Mouse (Mus musculus): Measurements from ENCODE around the gene Igsf8. TPM values are rescaled to one million over a fixed set of nuclear protein-coding genes. Genes with fewer than 3 reads are reported as not detected.

Igsf8 gene
- total RNA-seq, 2 experiments from 2014 or later = 24.8 to 53.7 TPM

- no peak for ATAC-seq (replicated peaks; ENCODE audit: poor library complexity, severe bottlenecking)
These were observed 10.3 kb downstream of the Igsf8 start for GRCm38 (mm10) chr1:172271765-172272164.

GRCm38 (mm10) chr1:172273386-172273785 is 11.9 kb downstream of the Igsf8 start:
- no peak for ATAC-seq (replicated peaks; ENCODE audit: poor library complexity, severe bottlenecking)

DNA sequence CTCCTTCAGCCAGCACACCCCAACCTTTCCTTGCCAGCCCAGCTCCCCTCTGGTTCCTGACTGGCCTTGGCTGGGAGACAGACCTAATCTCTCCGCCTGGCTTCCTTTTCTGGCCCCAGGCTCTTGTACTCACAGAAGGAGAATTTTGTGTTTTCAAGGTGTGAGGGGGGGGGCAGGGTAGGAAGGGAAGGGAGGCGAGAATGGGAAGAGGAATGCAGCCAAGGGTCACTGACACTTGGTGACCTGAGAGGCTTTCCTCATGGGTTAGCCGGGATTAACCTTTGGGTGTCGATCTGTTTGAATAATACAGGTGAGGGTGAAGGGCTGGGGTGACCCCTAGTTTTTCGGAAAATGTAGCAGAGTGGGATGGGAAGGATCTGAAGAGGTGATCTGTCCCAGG is 12.7 kb downstream of the Igsf8 start:
- ATAC-seq (replicated peaks; ENCODE audit: poor library complexity, severe bottlenecking) = no peak

- ATAC-seq (replicated peaks; ENCODE audit: poor library complexity, severe bottlenecking) = no peak
These were observed 13.1 kb downstream of the Igsf8 start for GRCm38 (mm10) chr1:172274547-172274946.

DNA sequence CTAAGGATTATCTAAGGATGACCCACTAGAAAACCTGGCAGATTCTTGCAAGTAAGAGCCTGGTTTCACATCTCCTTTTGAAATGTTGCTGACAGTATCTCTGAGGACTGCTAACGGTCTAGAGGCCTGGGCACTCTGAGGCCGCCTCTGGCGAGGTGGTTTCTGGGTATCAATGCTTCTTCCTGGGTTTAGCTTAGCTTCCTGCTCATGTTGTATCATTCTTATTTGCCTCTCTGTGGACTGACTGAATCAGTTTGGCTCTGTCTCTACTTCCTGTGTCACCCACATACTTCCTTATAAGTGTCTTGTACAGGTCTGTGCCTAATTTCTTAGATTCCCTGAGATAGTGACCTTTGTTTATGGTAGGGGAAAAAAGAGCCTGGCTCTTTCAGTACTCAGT is 15.7 kb downstream of the Igsf8 start:
- peak; percentile 93 for ATAC-seq (replicated peaks; ENCODE audit: poor library complexity, severe bottlenecking)

GRCm38 (mm10) chr1:172278328-172278727 is 16.9 kb downstream of the Igsf8 start:
- ATAC-seq (replicated peaks; ENCODE audit: poor library complexity, severe bottlenecking) = no peak

DNA sequence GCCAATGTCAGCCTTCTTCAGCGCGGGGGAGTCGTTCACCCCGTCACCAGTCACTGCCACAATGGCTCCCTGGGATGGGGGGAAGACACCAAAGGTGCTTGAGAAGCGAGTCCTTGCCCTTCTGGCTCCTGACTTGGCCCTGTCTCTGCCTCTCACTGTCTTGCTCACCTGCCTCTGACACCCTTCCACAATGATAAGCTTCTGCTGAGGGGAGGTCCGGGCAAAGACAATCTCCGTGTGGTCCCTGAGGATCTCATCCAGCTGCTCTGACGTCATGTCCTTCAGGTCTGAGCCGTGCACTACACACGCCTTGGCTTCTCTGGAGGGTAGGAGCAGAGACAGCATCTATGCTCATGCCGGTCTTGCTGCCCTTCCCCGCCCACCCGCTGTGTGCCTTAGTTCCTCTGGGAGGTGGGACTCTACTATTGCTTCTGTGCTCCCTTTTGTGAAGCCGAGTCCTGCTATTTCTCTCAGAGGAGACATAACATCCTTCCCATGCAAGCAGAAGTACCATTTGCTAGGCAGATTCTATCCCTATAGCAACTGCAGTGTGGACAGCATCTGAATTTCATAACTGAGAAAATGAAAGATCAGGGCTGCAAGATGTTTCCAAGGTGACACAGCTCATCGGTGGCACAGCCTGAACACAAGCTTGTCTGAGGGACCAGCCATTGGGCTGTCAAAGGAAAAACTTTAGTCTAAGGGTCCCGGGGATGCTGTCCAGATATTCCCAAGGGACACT is 18.5 kb downstream of the Igsf8 start:
- ATAC-seq (replicated peaks; ENCODE audit: poor library complexity, severe bottlenecking) = no peak

DNA sequence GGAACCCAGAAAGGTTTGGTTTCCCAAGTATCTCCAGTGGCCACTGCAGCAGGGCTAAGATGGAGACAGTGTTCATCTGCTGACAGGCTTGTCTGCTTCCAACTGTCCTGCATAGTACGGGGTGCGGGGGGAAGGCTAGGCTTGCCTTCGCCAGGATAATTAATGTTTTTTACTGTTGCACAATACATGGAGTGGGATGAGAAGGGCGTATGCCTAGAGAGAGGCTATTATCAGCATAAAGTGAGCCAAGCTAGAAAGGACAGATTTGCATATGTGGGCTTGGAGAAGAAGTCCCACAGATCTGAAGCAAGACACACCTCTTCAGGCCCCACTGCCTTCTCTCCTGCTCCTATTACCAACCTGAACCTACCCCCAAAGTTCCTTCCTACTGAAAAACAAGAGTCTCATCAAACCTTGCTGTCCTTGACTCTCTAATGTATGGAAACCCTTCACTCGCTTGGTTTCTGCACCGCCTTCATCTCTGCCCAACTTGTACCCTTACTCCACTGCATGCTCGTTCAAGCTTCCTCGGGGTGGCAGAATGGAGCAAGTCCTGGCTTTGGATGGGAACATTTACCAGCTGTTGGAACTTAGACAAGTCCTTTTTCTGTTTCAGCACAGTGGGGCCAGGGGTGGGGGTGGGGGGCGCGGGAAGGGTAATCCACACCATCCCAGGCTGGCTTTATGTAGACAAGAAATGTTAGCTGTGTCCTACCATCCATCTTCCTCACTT is 20.2 kb downstream of the Igsf8 start:
- ATAC-seq (replicated peaks; ENCODE audit: poor library complexity, severe bottlenecking) = no peak

DNA sequence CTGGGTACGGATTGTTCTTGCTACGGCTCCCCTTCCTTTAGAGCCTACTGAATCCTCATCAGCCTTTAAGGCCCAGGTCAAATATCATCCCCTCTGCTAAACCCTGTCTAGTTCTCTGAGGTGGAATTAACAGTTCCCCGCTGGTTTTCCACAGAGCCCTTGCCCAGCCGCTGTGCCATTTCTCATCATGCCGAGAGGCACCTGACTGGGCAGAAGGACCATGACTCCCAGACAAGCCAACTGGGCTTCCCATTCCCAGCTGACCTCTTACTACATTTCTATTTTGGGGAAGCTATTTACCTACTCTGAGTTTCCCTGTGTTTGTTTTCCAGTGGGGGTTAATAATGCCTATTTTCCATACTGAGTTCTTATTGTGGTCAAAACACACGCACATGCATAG is 21.6 kb downstream of the Igsf8 start:
- ATAC-seq (replicated peaks; ENCODE audit: poor library complexity, severe bottlenecking) = no peak

- no peak for ATAC-seq (replicated peaks; ENCODE audit: poor library complexity, severe bottlenecking)
These were observed 22.8 kb downstream of the Igsf8 start for GRCm38 (mm10) chr1:172284221-172284620.

- no peak for ATAC-seq (replicated peaks; ENCODE audit: poor library complexity, severe bottlenecking)
These were observed 25.3 kb downstream of the Igsf8 start for GRCm38 (mm10) chr1:172286740-172287139.

- ATAC-seq (replicated peaks; ENCODE audit: poor library complexity, severe bottlenecking) = no peak
These were observed 27.6 kb downstream of the Igsf8 start for GRCm38 (mm10) chr1:172288900-172289616.

DNA sequence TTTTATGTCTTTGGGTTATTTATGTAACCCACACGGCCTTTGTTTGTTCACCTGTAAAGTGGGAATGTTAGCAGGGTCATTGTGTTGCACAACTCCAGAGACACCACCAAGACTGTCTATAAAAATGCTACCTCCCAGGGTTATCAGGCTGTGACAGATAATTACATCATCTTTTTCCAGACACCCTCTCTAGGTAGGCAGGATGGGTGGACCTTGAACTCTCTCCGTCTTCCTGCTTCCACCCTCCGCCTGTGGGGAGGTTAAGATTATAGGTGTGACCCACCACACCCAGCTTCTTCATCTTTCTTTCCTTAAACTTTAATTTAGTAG is 28.1 kb downstream of the Igsf8 start:
- ATAC-seq (replicated peaks; ENCODE audit: poor library complexity, severe bottlenecking) = no peak

- no peak for ATAC-seq (replicated peaks; ENCODE audit: poor library complexity, severe bottlenecking)
These were observed 31.4 kb downstream of the Igsf8 start for GRCm38 (mm10) chr1:172292880-172293279.

DNA sequence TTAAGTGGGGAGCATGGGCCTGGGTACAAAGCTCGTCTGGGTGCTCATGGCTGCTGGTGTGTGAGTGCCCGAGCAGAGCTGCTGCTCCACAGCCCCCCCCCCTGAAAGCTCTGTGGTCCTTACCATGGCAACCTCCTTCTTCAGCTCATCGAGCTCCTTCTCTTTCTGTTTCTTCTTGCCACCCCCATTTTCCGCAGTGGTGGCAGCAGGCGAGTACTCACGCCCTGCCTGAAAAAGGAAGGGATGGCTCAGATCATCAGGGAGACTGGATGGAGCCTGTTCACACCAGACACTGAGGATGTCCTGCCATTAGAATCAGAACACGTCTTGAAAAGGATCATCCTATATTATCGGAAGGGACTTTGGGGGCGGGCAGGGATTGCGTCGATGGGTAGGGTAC is 32.0 kb downstream of the Igsf8 start:
- no peak for ATAC-seq (replicated peaks; ENCODE audit: poor library complexity, severe bottlenecking)

- ATAC-seq (replicated peaks; ENCODE audit: poor library complexity, severe bottlenecking) = no peak
These were observed 34.3 kb downstream of the Igsf8 start for GRCm38 (mm10) chr1:172295751-172296197.

DNA sequence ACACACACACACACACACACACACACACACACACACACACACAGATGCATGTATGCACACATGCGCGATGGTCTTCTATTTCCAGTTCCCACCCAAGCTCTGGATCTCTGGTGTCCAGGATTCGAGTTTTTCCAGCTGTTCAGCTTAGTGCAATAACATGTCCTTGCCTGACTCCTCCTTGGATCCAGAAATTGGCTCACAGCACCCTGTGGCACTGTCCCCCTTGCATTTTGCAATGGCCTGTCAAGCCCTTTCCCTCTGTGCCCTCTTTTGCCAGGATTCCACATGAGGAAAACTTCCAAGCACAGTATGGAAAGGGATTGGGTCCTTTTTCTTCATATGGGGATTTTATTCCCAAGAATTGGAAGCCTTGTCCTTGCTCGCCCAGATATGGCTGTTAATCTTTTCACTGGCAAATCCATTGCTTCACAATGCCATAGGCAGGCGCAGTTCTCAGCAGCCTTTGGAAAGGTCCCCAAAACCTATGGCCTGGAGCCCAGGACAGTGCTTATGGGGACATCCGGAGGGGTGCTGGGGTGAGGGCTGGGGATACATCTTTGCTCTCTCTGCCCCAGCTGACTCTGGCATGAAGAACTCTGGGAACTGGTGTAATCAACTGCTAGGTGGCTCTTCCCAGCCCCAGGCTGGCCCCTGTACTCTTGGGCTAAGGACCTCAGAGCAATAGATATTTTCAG is 35.5 kb downstream of the Igsf8 start:
- ATAC-seq (replicated peaks; ENCODE audit: poor library complexity, severe bottlenecking) = no peak

DNA sequence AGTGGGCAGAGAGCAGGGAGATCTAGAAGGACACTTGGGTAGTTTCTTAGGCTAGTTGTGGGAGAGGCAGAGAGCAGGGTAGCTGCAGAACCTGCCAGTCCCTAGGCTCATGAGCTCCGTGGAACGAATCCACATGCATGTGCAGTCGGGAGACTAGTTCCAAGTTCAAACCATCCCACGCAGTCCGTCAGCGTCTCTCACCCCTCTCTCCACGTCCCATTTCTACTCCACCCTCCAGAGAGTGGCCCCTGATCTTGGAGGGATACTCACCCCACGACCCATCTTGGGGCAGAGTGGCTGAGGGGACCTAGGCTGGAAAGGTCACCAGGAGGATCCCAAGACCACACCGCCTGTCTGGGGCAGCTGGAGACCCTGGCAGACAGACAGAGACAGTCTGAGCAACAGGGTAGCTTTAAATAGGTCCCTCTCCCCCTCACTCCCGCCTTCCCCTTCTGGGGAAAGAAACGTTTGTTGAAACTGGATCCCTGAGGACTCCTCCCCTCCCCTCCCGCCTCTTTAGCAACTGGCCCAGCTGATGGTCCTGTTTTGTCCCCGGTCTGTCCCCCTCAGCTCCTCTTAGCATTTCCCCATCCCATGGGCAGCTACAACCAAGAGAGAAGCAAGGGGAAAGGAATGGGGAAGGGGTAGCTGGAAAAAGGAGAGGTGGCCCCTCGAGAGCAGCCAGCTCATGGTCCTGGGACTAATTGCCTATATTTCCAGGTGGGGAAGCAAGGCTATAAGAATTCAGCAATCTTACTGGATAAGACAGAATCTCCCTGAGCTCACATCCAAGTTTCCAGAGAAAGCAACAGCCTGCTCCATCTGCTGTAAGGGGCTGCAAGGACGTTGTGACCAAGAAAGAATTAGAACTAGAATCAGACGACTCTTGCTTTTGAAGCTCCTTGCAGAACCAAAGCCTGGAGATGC is 36.4 kb downstream of the Igsf8 start, which contains the start of gene Atp1a2:
TSS of gene Atp1a2 (minus strand) at position 454 of the 927 bp plus-strand sequence.
- no peak for ATAC-seq (replicated peaks; ENCODE audit: poor library complexity, severe bottlenecking)

GRCm38 (mm10) chr1:172299528-172299927 is 38.1 kb downstream of the Igsf8 start:
- ATAC-seq (replicated peaks; ENCODE audit: poor library complexity, severe bottlenecking) = no peak

DNA sequence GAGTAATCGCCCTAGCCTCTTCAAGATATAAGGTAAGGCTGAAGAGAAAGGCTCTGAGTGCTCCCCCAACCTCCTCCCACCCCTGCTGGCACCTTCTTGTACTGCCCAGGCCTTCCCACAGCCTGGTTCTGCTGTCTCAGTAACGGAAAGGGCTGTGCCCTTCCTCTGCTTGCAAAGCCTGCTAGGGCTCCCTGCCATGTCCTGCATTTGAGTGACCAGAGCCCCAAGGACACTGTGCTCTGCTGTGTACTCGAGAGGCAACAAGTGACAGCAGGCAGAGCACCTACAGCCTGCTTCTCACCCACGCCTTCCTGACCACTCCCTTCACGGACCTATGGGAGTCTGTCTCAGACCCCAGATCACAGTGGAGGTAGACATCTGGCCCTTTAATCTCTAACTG is 38.8 kb downstream of the Igsf8 start:
- ATAC-seq (replicated peaks; ENCODE audit: poor library complexity, severe bottlenecking) = no peak

All from granulocyte monocyte progenitor cell, adult 5-6 weeks (primary cell).